Mouse (Mus musculus): Measurements from ENCODE around the gene Klra2. TPM values are rescaled to one million over a fixed set of nuclear protein-coding genes. Genes with fewer than 3 reads are reported as not detected.

Klra2 gene
- polyA plus RNA-seq, 1 experiment from 2014 or later, result 0.21 TPM

GRCm38 (mm10) chr6:131264175-131264574 lies 17.0 kb upstream of the Klra2 start:
- 62% methylated on average over 5 of the region's 5 CpGs for WGBS (ENCODE audit: insufficient replicate concordance)
- ATAC-seq (ENCODE audit: low read depth) (no peak), DNase-seq (no peak)
- H3K4me2 ChIP-seq, result no peak overlapping the region
- no peaks in the 10 kb centered on the region for H3K9me3 ChIP-seq (replicated peaks)
- no peaks in the 10 kb centered on the region for H3K4me1 ChIP-seq (replicated peaks)
- no peak overlapping the region for H3K9ac ChIP-seq
- H3K4me3 ChIP-seq (replicated peaks), result no peak overlapping the region
- H3K36me3 ChIP-seq, result no peaks in the 10 kb centered on the region
- H3K27me3 ChIP-seq, result no peaks in the 10 kb centered on the region
- H3K27ac ChIP-seq, result no peak overlapping the region

- no peak overlapping the region for H3K4me2 ChIP-seq
- H3K4me1 ChIP-seq (replicated peaks), result no peaks in the 10 kb centered on the region
- no peak overlapping the region for H3K4me3 ChIP-seq (replicated peaks)
- no peaks in the 10 kb centered on the region for H3K36me3 ChIP-seq
- H3K9ac ChIP-seq, result no peak overlapping the region
- WGBS (ENCODE audit: insufficient replicate concordance), result 43% methylated on average over 3 of the region's 3 CpGs
- no peak for DNase-seq
- no peak for ATAC-seq (ENCODE audit: low read depth)
- no peak overlapping the region for H3K27ac ChIP-seq
- no peaks in the 10 kb centered on the region for H3K27me3 ChIP-seq
- no peaks in the 10 kb centered on the region for H3K9me3 ChIP-seq (replicated peaks)
Measured at GRCm38 (mm10) chr6:131262778-131263177, 15.6 kb upstream of the Klra2 start.

DNA sequence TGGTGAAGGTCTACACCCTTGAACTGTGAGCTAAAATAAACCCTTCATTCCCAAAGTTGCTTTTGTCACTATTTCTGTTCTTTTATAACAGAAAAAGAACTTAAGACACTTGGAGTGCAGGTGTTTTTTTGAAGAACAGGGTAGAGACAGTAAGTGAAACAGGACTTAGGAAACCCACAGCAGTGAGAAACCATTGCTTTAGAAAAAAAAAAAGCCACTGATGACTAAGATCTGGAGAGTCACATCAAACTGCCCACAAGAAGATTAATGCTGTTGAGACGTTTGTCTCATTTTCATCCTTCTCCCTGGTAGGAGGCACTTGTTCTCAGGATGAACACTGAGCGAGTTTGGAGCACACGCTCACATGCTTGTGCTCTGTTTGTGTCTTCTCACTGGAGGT lies 14.8 kb upstream of the Klra2 start:
- 67% methylated on average over 3 of the region's 3 CpGs for WGBS (ENCODE audit: insufficient replicate concordance)
- ATAC-seq (ENCODE audit: low read depth) (no peak), DNase-seq (no peak)
- H3K27me3 ChIP-seq, result no peaks in the 10 kb centered on the region
- H3K4me2 ChIP-seq, result no peak overlapping the region
- H3K36me3 ChIP-seq, result no peaks in the 10 kb centered on the region
- no peak overlapping the region for H3K27ac ChIP-seq
- H3K4me1 ChIP-seq (replicated peaks), result no peaks in the 10 kb centered on the region
- no peaks in the 10 kb centered on the region for H3K9me3 ChIP-seq (replicated peaks)
- H3K4me3 ChIP-seq (replicated peaks), result no peak overlapping the region
- no peak overlapping the region for H3K9ac ChIP-seq

- WGBS (ENCODE audit: insufficient replicate concordance), result 49% methylated on average over 2 of the region's 2 CpGs
- Histone ChIP-seq H3K36me3 (no peaks in the 10 kb centered on the region), H3K4me1 (replicated peaks) (no peaks in the 10 kb centered on the region), H3K27ac (no peak overlapping the region), H3K4me2 (no peak overlapping the region), H3K9me3 (replicated peaks) (no peaks in the 10 kb centered on the region), H3K9ac (no peak overlapping the region), H3K4me3 (replicated peaks) (no peak overlapping the region), H3K27me3 (no peaks in the 10 kb centered on the region)
- ATAC-seq (ENCODE audit: low read depth), result no peak
- DNase-seq, result no peak
Measured at GRCm38 (mm10) chr6:131245081-131245480, 2.1 kb downstream of the Klra2 start.

Other genes with a start within 250 kb of the Klra2 start
- 39.4 and 43.6 TPM in 2 replicates for gene Magohb, start 45.9 kb upstream of the Klra2 start, polyA plus RNA-seq (2015; fragmentation: Nextera tagmentation; extraction: Ambion mirVana)
- 0.44 and 0.60 TPM in 2 replicates for gene Styk1, start 106.2 kb upstream of the Klra2 start, polyA plus RNA-seq (2015; fragmentation: Nextera tagmentation; extraction: Ambion mirVana)
- 80.6 and 81.3 TPM in 2 replicates for gene Ybx3, start 141.1 kb upstream of the Klra2 start, polyA plus RNA-seq (2015; fragmentation: Nextera tagmentation; extraction: Ambion mirVana)
- not detected in 2 replicates for gene 5430401F13Rik, start 239.0 kb upstream of the Klra2 start, polyA plus RNA-seq (2015; fragmentation: Nextera tagmentation; extraction: Ambion mirVana)
- gene Gm6619, start 239.0 kb upstream of the Klra2 start, polyA plus RNA-seq (2015; fragmentation: Nextera tagmentation; extraction: Ambion mirVana), result not detected in 2 replicates

Data from liver, embryonic 13.5 days (tissue).